Mouse (Mus musculus) CH12.LX (cell line): ENCODE data around the gene Gsta2.
"Not testable (repeated sequence)": the region's sequence is repeated elsewhere in the genome, so short reads cannot be mapped to it uniquely, and the experiment has no call there.

Experiments
- BHLHE40 ChIP-seq: IDR thresholded peaks from 2 replicates; pipeline ENCODE4 v1.6.1; 2011; ENCODE audit warnings: mild to moderate bottlenecking, low read depth, low read length, improper control_type of control experiment
- CHD2 ChIP-seq: IDR thresholded peaks from 2 replicates; pipeline ENCODE4 v1.6.1; 2011; ENCODE audit warnings: low read length, improper control_type of control experiment
- CTCF ChIP-seq, 2 experiments: IDR thresholded peaks in 1 of 2; conservative IDR thresholded peaks in 1 of 2; 2 replicates each; pipeline ENCODE4 v1.5.1; 2011 to 2012; ENCODE audit warnings: low read depth in 2 of 2, low read length in 2 of 2, improper control_type of control experiment in 1 of 2, inconsistent platforms in 1 of 2, mild to moderate bottlenecking in 1 of 2, moderate library complexity in 1 of 2
- EP300 ChIP-seq: IDR thresholded peaks from 2 replicates; pipeline ENCODE4 v1.6.1; 2011; ENCODE audit warnings: low read length, improper control_type of control experiment
- JUN ChIP-seq: IDR thresholded peaks from 2 replicates; pipeline ENCODE4 v1.6.1; 2011; ENCODE audit warnings: low read depth, mild to moderate bottlenecking, low read length, improper control_type of control experiment, moderate library complexity; ENCODE audit not compliant: insufficient read depth
- MAX ChIP-seq: IDR thresholded peaks from 2 replicates; pipeline ENCODE4 v1.6.1; 2011; ENCODE audit warnings: low read length, improper control_type of control experiment
- MEF2A ChIP-seq: IDR thresholded peaks from 2 replicates; pipeline ENCODE4 v1.6.1; 2014; ENCODE audit warnings: low read depth, mild to moderate bottlenecking, inconsistent platforms, low read length, improper control_type of control experiment, borderline replicate concordance
- POLR2A ChIP-seq: IDR thresholded peaks from 2 replicates; pipeline ENCODE4 v1.6.1; 2011; ENCODE audit warnings: low read depth, mild to moderate bottlenecking, improper control_type of control experiment, low read length
- RAD21 ChIP-seq: IDR thresholded peaks from 2 replicates; pipeline ENCODE4 v1.6.1; 2011; ENCODE audit warnings: low read depth, mild to moderate bottlenecking, low read length, improper control_type of control experiment, moderate library complexity
- SIN3A ChIP-seq: IDR thresholded peaks from 2 replicates; pipeline ENCODE4 v1.6.1; 2012; ENCODE audit warnings: low read length, improper control_type of control experiment, inconsistent platforms
- SMC3 ChIP-seq: IDR thresholded peaks from 2 replicates; pipeline ENCODE4 v1.6.1; 2011; ENCODE audit warnings: low read depth, low read length, improper control_type of control experiment
- USF1 ChIP-seq: IDR thresholded peaks from 2 replicates; pipeline ENCODE4 v1.6.1; 2014; ENCODE audit warnings: low read depth, mild to moderate bottlenecking, inconsistent platforms, low read length, improper control_type of control experiment
- ZMIZ1 ChIP-seq: IDR thresholded peaks from 2 replicates; pipeline ENCODE4 v1.6.1; 2012; ENCODE audit warnings: low read depth, mild to moderate bottlenecking, inconsistent platforms, low read length, improper control_type of control experiment

DNA sequence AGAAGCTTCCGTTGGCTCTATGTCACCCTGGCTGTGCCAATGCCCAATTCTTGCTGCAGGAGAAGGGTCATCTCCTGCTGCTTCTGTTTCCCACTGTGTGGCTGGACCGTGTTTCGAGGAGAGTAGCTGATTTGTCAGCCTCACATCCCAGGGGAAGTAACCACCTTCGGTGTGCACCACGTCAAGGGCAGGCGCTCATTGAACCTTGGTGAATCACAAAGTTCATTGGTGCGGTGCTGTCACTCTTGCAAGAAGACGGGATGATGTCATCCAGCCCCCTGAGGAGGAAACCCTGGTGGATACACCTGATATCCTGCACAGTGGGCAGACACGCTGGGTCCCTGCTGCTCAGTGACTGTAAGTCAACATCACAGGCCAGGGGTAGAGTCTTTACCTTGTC, 12.5 kb downstream of the Gsta2 start:
- TF ChIP-seq RAD21; USF1; ZMIZ1; MEF2A; CHD2; CTCF (conservative IDR thresholded peaks at IDR 0.05 in 1 of 2, IDR thresholded peaks at IDR 0.05 in 1 of 2; ENCODE audit: low read depth in 2 of 2, low read length in 2 of 2); POLR2A; JUN; MAX; SMC3; EP300; SIN3A; BHLHE40: not testable (repeated sequence)
